Mouse (Mus musculus) embryo, embryonic 11.5 days (tissue): ENCODE data around the gene Rac2.
A peak's percentile ranks its signal among the peaks of the same experiment; 100 is the strongest.

Experiments
- DNase-seq: peaks from one replicate; pipeline ENCODE4 v3.0.0-alpha.2; 2012; ENCODE audit warnings: low read depth, low spot score

Gene Rac2

GRCm38 (mm10) chr15:78547415-78548335, 24.9 kb downstream of the Rac2 start:
- DNase-seq = no peak

GRCm38 (mm10) chr15:78546060-78546459, 26.5 kb downstream of the Rac2 start:
- DNase-seq = no peak

GRCm38 (mm10) chr15:78544561-78545001, 28.0 kb downstream of the Rac2 start, which contains the start of gene Sstr3:
Sstr3 (minus strand) TSS chr15:78544685.
- DNase-seq = no peak

- DNase-seq = no peak
These were observed 28.5 kb downstream of the Rac2 start for GRCm38 (mm10) chr15:78544041-78544440.

GRCm38 (mm10) chr15:78542767-78543303, 29.7 kb downstream of the Rac2 start:
- no peak for DNase-seq

GRCm38 (mm10) chr15:78542098-78542766, 30.4 kb downstream of the Rac2 start:
- no peak for DNase-seq

GRCm38 (mm10) chr15:78541606-78542005, 31.0 kb downstream of the Rac2 start:
- DNase-seq = no peak

GRCm38 (mm10) chr15:78541036-78541435, 31.5 kb downstream of the Rac2 start:
- DNase-seq = no peak

GRCm38 (mm10) chr15:78535723-78536421, 36.7 kb downstream of the Rac2 start:
- DNase-seq = no peak

- no peak for DNase-seq
These were observed 39.2 kb downstream of the Rac2 start for GRCm38 (mm10) chr15:78533346-78533835.

- no peak for DNase-seq
These were observed 39.8 kb downstream of the Rac2 start for GRCm38 (mm10) chr15:78532566-78533345.

- DNase-seq = peak; percentile 96
These were observed 40.6 kb downstream of the Rac2 start for GRCm38 (mm10) chr15:78531901-78532469.

GRCm38 (mm10) chr15:78531451-78531720, 41.2 kb downstream of the Rac2 start:
- DNase-seq = no peak

GRCm38 (mm10) chr15:78530671-78531450, 41.7 kb downstream of the Rac2 start, which contains the start of gene C1qtnf6:
C1qtnf6 (minus strand) TSS chr15:78531416.
- no peak for DNase-seq

- no peak for DNase-seq
These were observed 42.4 kb downstream of the Rac2 start for GRCm38 (mm10) chr15:78530141-78530540.

- peak; percentile 50 for DNase-seq
These were observed 43.1 kb downstream of the Rac2 start for GRCm38 (mm10) chr15:78529428-78529990.

GRCm38 (mm10) chr15:78528726-78529411, 43.7 kb downstream of the Rac2 start:
- DNase-seq = no peak

- no peak for DNase-seq
These were observed 44.6 kb downstream of the Rac2 start for GRCm38 (mm10) chr15:78527973-78528372.

GRCm38 (mm10) chr15:78524163-78524562, 48.4 kb downstream of the Rac2 start:
- DNase-seq = no peak
